Mouse (Mus musculus): Measurements from ENCODE around the gene Cfap157. TPM values are rescaled to one million over a fixed set of nuclear protein-coding genes. Genes with fewer than 3 reads are reported as not detected.

Cfap157 gene
- polyA plus RNA-seq, 1 experiment, result 1.7 TPM

GRCm38 (mm10) chr2:32822643-32823042 lies 38.4 kb upstream of the Cfap157 start:
- 16% methylated on average over 6 of the region's 6 CpGs for WGBS
- peak overlapping the region; percentile 61 for H3K27ac ChIP-seq (ENCODE audit: insufficient read depth, low read length)

GRCm38 (mm10) chr2:32821041-32821802 lies 37.0 kb upstream of the Cfap157 start:
- Histone ChIP-seq H3K4me3 (replicated peaks; ENCODE audit: insufficient read depth, low read depth, low read length) (no peak overlapping the region), H3K4me1 (ENCODE audit: control insufficient read depth, insufficient read depth, low read length) (peaks cover 69% of the 10 kb centered on the region), H3K27ac (ENCODE audit: insufficient read depth, low read length) (peak overlapping the region; percentile 61), H3K27me3 (ENCODE audit: control insufficient read depth, insufficient read depth, low read length) (no peaks in the 10 kb centered on the region)
- no peak for TF ChIP-seq POLR2A (IDR thresholded peaks at IDR 0.05; ENCODE audit: borderline replicate concordance, insufficient read depth, low read length)
- peak; percentile 62 for TF ChIP-seq CTCF (IDR thresholded peaks at IDR 0.05; ENCODE audit: borderline replicate concordance, insufficient read depth, low read depth, low read length)
- DNase-seq, result peak in 1 of 2 experiments; percentile 63
- 41% methylated on average over 11 of the region's 11 CpGs for WGBS

More at GRCm38 (mm10) chr2:32822643-32823042, 38.4 kb upstream of the Cfap157 start:
- TF ChIP-seq CTCF (IDR thresholded peaks at IDR 0.05; ENCODE audit: borderline replicate concordance, insufficient read depth, low read depth, low read length) (no peak; the same call in 1 of the 2 replicates), POLR2A (IDR thresholded peaks at IDR 0.05; ENCODE audit: borderline replicate concordance, insufficient read depth, low read length) (no peak)
- no peaks in the 10 kb centered on the region for H3K27me3 ChIP-seq (ENCODE audit: control insufficient read depth, insufficient read depth, low read length)
- H3K4me3 ChIP-seq (replicated peaks; ENCODE audit: insufficient read depth, low read depth, low read length), result no peak overlapping the region
- peak; percentile 68 to 69 for DNase-seq
- peaks cover 65% of the 10 kb centered on the region for H3K4me1 ChIP-seq (ENCODE audit: control insufficient read depth, insufficient read depth, low read length)

DNA sequence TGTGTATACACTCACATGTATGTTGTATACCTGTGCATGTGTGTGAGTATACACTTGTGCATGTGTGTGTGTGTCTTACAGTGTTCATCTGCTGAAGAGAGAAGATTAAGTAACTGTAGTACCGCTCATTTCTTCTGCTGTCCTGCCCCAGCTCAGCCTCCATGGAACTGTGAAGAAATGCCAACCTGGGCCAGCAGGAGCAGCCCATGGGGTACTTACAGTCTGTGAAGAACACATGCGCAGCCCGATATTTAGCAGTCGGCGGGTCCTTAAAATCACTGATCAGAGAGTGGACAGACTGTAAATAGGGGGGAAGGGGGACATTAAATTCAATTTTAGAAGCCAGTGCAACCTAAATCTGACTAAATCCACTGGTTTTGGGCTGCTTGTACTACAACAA lies 34.0 kb upstream of the Cfap157 start:
- WGBS, result 16% methylated on average over 5 of the region's 5 CpGs
- peak overlapping the region; percentile 96 for H3K27ac ChIP-seq (ENCODE audit: insufficient read depth, low read length)
- TF ChIP-seq POLR2A (IDR thresholded peaks at IDR 0.05; ENCODE audit: borderline replicate concordance, insufficient read depth, low read length), result no peak
- TF ChIP-seq CTCF (IDR thresholded peaks at IDR 0.05; ENCODE audit: borderline replicate concordance, insufficient read depth, low read depth, low read length), result no peak
- H3K4me1 ChIP-seq (ENCODE audit: control insufficient read depth, insufficient read depth, low read length), result peaks cover 63% of the 10 kb centered on the region
- H3K27me3 ChIP-seq (ENCODE audit: control insufficient read depth, insufficient read depth, low read length), result no peaks in the 10 kb centered on the region
- no peak overlapping the region for H3K4me3 ChIP-seq (replicated peaks; ENCODE audit: insufficient read depth, low read depth, low read length)
- peak in 1 of 2 experiments; percentile 35 for DNase-seq

DNA sequence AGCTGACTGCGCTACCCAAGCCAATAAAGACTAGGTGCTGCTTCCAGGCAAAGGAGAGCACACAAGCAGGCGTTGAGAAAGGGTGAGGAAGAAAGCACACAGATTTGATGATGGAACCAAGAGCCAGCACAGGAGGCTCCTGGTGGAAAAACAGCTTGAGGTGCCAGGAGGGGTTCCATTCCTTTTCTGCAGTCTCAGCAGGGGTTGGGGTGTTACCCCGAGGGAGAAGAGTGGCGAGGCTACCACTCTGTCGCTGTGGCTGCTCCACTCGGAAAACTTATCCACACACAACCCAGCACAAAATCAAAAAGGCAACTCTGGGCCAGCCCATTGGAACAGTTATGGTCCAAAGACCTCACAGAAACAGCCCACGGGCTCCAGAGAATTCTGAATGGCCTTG lies 33.4 kb upstream of the Cfap157 start:
- no peaks in the 10 kb centered on the region for H3K27me3 ChIP-seq (ENCODE audit: control insufficient read depth, insufficient read depth, low read length)
- H3K4me3 ChIP-seq (replicated peaks; ENCODE audit: insufficient read depth, low read depth, low read length), result no peak overlapping the region
- TF ChIP-seq POLR2A (IDR thresholded peaks at IDR 0.05; ENCODE audit: borderline replicate concordance, insufficient read depth, low read length), result no peak
- TF ChIP-seq CTCF (IDR thresholded peaks at IDR 0.05; ENCODE audit: borderline replicate concordance, insufficient read depth, low read depth, low read length), result no peak
- 4% methylated on average over 7 of the region's 7 CpGs for WGBS
- H3K4me1 ChIP-seq (ENCODE audit: control insufficient read depth, insufficient read depth, low read length), result peaks cover 63% of the 10 kb centered on the region
- no peak for DNase-seq
- peak overlapping the region; percentile 96 for H3K27ac ChIP-seq (ENCODE audit: insufficient read depth, low read length)

DNA sequence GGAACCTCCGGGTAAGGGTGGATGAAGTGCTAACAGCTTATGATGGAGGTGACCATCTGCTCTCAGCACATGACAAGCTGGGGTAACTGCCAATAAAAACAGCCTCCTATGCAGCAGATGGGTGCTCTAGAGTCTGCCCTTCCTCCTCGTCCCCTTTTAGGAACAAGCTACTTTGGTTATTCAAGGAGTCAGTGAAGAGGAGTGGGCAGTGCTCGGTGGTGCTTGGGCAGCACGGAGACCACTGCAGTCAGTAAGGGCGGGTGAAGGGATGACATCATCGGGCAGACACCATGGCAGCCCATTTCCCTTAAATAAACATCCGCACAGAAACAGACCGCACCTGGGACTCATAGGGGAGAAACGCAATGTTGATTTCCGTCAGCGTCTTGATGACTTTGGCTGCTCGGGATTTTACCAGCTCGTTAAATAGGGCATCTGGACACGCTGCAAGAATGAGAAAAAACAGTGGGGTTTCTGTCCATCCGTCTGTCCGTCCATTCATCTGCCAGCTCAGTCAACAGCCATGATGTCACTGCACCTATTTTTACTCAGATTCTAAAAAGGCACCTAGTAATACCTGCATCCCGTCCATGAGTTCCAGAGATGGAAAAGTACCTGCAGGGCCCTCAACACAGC lies 32.8 kb upstream of the Cfap157 start:
- no peak overlapping the region for H3K4me3 ChIP-seq (replicated peaks; ENCODE audit: insufficient read depth, low read depth, low read length)
- DNase-seq, result peak; percentile 87 to 95
- H3K27ac ChIP-seq (ENCODE audit: insufficient read depth, low read length), result peak overlapping the region; percentile 96
- no peaks in the 10 kb centered on the region for H3K27me3 ChIP-seq (ENCODE audit: control insufficient read depth, insufficient read depth, low read length)
- H3K4me1 ChIP-seq (ENCODE audit: control insufficient read depth, insufficient read depth, low read length), result peaks cover 62% of the 10 kb centered on the region
- TF ChIP-seq POLR2A (IDR thresholded peaks at IDR 0.05; ENCODE audit: borderline replicate concordance, insufficient read depth, low read length) (peak; percentile 26; the same call in 1 of the 2 replicates), CTCF (IDR thresholded peaks at IDR 0.05; ENCODE audit: borderline replicate concordance, insufficient read depth, low read depth, low read length) (no peak)
- 8% methylated on average over 17 of the region's 17 CpGs for WGBS

- 32% methylated on average over 2 of the region's 2 CpGs for WGBS
- Histone ChIP-seq H3K4me3 (replicated peaks; ENCODE audit: insufficient read depth, low read depth, low read length) (no peak overlapping the region), H3K27me3 (ENCODE audit: control insufficient read depth, insufficient read depth, low read length) (no peaks in the 10 kb centered on the region), H3K4me1 (ENCODE audit: control insufficient read depth, insufficient read depth, low read length) (peaks cover 63% of the 10 kb centered on the region), H3K27ac (ENCODE audit: insufficient read depth, low read length) (peak overlapping the region; percentile 99)
- DNase-seq, result peak; percentile 46 to 55
- TF ChIP-seq CTCF (IDR thresholded peaks at IDR 0.05; ENCODE audit: borderline replicate concordance, insufficient read depth, low read depth, low read length) (no peak), POLR2A (IDR thresholded peaks at IDR 0.05; ENCODE audit: borderline replicate concordance, insufficient read depth, low read length) (no peak)
Observed at GRCm38 (mm10) chr2:32816497-32816896, 32.3 kb upstream of the Cfap157 start.

DNA sequence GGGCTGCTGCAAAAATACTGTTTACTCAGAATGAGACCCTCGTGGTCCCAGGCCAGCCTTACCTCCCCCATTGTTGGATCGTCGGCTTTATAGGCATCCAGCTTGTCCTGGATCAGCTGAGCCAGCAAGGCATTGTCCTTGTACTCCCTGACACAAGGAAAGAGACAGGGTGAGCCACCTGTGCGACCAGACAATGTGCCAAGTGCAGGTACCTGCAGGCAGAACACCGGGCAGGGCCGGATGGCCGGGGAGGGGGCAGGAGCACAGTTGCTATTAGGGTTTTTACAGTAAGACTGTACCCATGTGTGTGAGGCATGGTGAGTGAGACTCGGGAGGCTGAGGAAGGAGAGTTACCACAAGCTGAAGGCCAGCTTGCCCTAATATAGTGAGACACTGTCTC lies 27.7 kb upstream of the Cfap157 start:
- TF ChIP-seq POLR2A (IDR thresholded peaks at IDR 0.05; ENCODE audit: borderline replicate concordance, insufficient read depth, low read length) (no peak), CTCF (IDR thresholded peaks at IDR 0.05; ENCODE audit: borderline replicate concordance, insufficient read depth, low read depth, low read length) (no peak)
- Histone ChIP-seq H3K27me3 (ENCODE audit: control insufficient read depth, insufficient read depth, low read length) (no peaks in the 10 kb centered on the region), H3K27ac (ENCODE audit: insufficient read depth, low read length) (peak overlapping the region; percentile 97), H3K4me3 (replicated peaks; ENCODE audit: insufficient read depth, low read depth, low read length) (no peak overlapping the region), H3K4me1 (ENCODE audit: control insufficient read depth, insufficient read depth, low read length) (peaks cover 58% of the 10 kb centered on the region)
- 13% methylated on average over 8 of the region's 8 CpGs for WGBS
- DNase-seq, result peak; percentile 73 to 85
